Comparison of ENCODE assay signal across 8 mouse cellular contexts in genomic region chr5:120612442-120612821, GRCm38 (mm10). TPM values are rescaled to one million over a fixed set of nuclear protein-coding genes. Genes with fewer than 3 reads are reported as not detected.
DNase-seq lines count a peak whose midpoint lies in the region; ATAC-seq and TF ChIP-seq lines count a peak whose summit lies in the region.

TSS of gene Rita1 (minus strand) at chr5:120612589.
TSS of gene Ddx54 (plus strand) at chr5:120612739.

- H3K36me3 ChIP-seq in hindbrain, embryonic 16.5 days (ENCODE audit: control insufficient read depth, insufficient read depth, low read length), result peaks cover 5% of the 10 kb centered on the region; the same call in 1 of the 2 replicates

- peak within 1 kb of the TSS; percentile 90 for H3K4me2 ChIP-seq in hindbrain, embryonic 16.5 days (ENCODE audit: low read length)

- H3K9me3 ChIP-seq in hindbrain, embryonic 16.5 days (ENCODE audit: control insufficient read depth, low read length), result no peaks in the 10 kb centered on the region

- TF ChIP-seq POLR2A in cortical plate, adult 2 months (IDR thresholded peaks at IDR 0.05; ENCODE audit: extremely low read depth, insufficient read depth, low read length), result peak; percentile 86

- peaks cover 2% of the 10 kb centered on the region; the same call in 1 of the 2 replicates for H3K4me1 ChIP-seq in cortical plate, adult 2 months (ENCODE audit: control insufficient read depth, insufficient read depth, low read length)
- H3K4me1 ChIP-seq in hindbrain, embryonic 16.5 days (ENCODE audit: control insufficient read depth, insufficient read depth, low read depth, low read length), result peaks cover 17% of the 10 kb centered on the region

- ATAC-seq in activated CD4-positive, CD25-positive, alpha-beta regulatory T cell, adult 4 months, result peak; percentile 75
- peak; percentile 83 for ATAC-seq in hindbrain, embryonic 16.5 days

- H3K4me3 ChIP-seq in cortical plate, adult 2 months (ENCODE audit: insufficient read depth, low read length), result peak within 1 kb of the TSS; percentile 46
- peak within 1 kb of the TSS; percentile 84 for H3K4me3 ChIP-seq in hindbrain, embryonic 16.5 days (ENCODE audit: low read length)

- peak within 1 kb of the TSS; percentile 78 for H3K9ac ChIP-seq in hindbrain, embryonic 16.5 days (ENCODE audit: low read depth, low read length)

- 0% methylated on average over 22 of the region's 22 CpGs for WGBS in hindbrain, embryonic 16.5 days

- no peaks in the 10 kb centered on the region for H3K27me3 ChIP-seq in hindbrain, embryonic 16.5 days (replicated peaks; ENCODE audit: control insufficient read depth, insufficient read depth, low read length)

- DNase-seq in gastrocnemius, adult 8-10 months (ENCODE audit: low spot score in 2 of 2), result peak; percentile 97 to 98
- peak; percentile 99 for DNase-seq in left cerebral cortex, adult 11 months (ENCODE audit: low spot score)
- peak; percentile 97 for DNase-seq in lung, postnatal 25 days (ENCODE audit: low spot score)
- peak; percentile 98 for DNase-seq in retina, postnatal 1 day
- peak; percentile 97 for DNase-seq in urinary bladder, postnatal 14 days (ENCODE audit: low spot score)

- peak within 1 kb of the TSS; percentile 95 for H3K27ac ChIP-seq in cortical plate, adult 2 months (ENCODE audit: insufficient read depth, low read length)
- H3K27ac ChIP-seq in hindbrain, embryonic 16.5 days (ENCODE audit: low read depth, low read length), result peak within 1 kb of the TSS; percentile 91

- no peak for TF ChIP-seq CTCF in cortical plate, adult 2 months (IDR thresholded peaks at IDR 0.05; ENCODE audit: extremely low read depth, insufficient read depth, low read length)

RNA-seq across cellular contexts. Expression of gene Rita1, which starts in this region (rescaled TPM):
- polyA plus RNA-seq in activated CD4-positive, CD25-positive, alpha-beta regulatory T cell, adult 4 months (2017; shearing (Covaris generic)), result 1 to 10 TPM; 1.1 to 2.4 TPM
- polyA plus RNA-seq in cortical plate, adult 2 months (2012; rRNA removed), result 39.6 and 40.8 TPM in 2 replicates
- total RNA-seq in gastrocnemius, adult 8-10 months (2022), result 1 to 10 TPM; 4.9 to 8.3 (median 6.4) TPM
- 29.3 and 33.7 TPM in 2 replicates for polyA plus RNA-seq in hindbrain, embryonic 16.5 days (2015; fragmentation: Nextera tagmentation; extraction: Ambion mirVana)

RNA-seq across cellular contexts. Expression of gene Ddx54, which starts in this region (rescaled TPM):
- 10 to 100 TPM; 11.7 to 18.4 TPM for polyA plus RNA-seq in activated CD4-positive, CD25-positive, alpha-beta regulatory T cell, adult 4 months (2017; shearing (Covaris generic))
- polyA plus RNA-seq in cortical plate, adult 2 months (2012; rRNA removed), result 30.3 and 31.0 TPM in 2 replicates
- 10 to 100 TPM; 16.7 to 19.7 (median 17.3) TPM for total RNA-seq in gastrocnemius, adult 8-10 months (2022)
- 38.4 and 42.0 TPM in 2 replicates for polyA plus RNA-seq in hindbrain, embryonic 16.5 days (2015; fragmentation: Nextera tagmentation; extraction: Ambion mirVana)

Comparison
In these comparisons a context has a peak if more than half of its experiments do, and no peak if none do; other contexts are left out.
1. Peak in every context shown above with its lines: DNase-seq, ATAC-seq, H3K4me3 ChIP-seq and H3K27ac ChIP-seq.